Mouse (Mus musculus) liver, embryonic 11.5 days (tissue): ENCODE measurements around the gene Limk2. TPM values are rescaled to one million over a fixed set of nuclear protein-coding genes. Genes with fewer than 3 reads are reported as not detected.
A peak's percentile ranks its signal among the peaks of the same experiment; 100 is the strongest.

Experiments
- ATAC-seq: fragments of 200-750 bp; cut with Nextera tagmentation; replicated peaks from 2 replicates; pipeline ENCODE4 v1.8.0; 2017; ENCODE audit warnings: moderate number of reproducible peaks, mild to moderate bottlenecking, moderate TSS enrichment, moderate library complexity; ENCODE audit not compliant: low FRiP score
- DNase-seq: peaks from one replicate; pipeline ENCODE4 v3.0.0-alpha.2; 2017; ENCODE audit warnings: low spot score
- H3K27ac ChIP-seq: fragments of 300-500 bp; sonication (generic); 2 replicates; pipeline ENCODE4 v1.5.1; 2014; ENCODE audit warnings: mild to moderate bottlenecking, low read depth, low read length, control low read depth
- H3K27me3 ChIP-seq: fragments of 300-500 bp; sonication (generic); replicated peaks from 2 replicates; pipeline ENCODE4 v1.6.1; 2014; ENCODE audit warnings: low read length, mixed read lengths; ENCODE audit not compliant: control insufficient read depth, insufficient read depth
- H3K36me3 ChIP-seq: fragments of 300-500 bp; sonication (generic); 2 replicates; pipeline ENCODE4 v1.6.1; 2014; ENCODE audit warnings: mild to moderate bottlenecking, low read length, moderate library complexity, mixed read lengths; ENCODE audit not compliant: control insufficient read depth, insufficient read depth
- H3K4me1 ChIP-seq: fragments of 300-500 bp; sonication (generic); replicated peaks from 2 replicates; pipeline ENCODE4 v1.6.1; 2014; ENCODE audit warnings: low read length, mixed read lengths; ENCODE audit not compliant: control insufficient read depth, insufficient read depth
- H3K4me2 ChIP-seq: fragments of 300-500 bp; sonication (generic); 2 replicates; pipeline ENCODE4 v1.6.1; 2014; ENCODE audit warnings: mild to moderate bottlenecking, control low read depth, moderate library complexity
- H3K4me3 ChIP-seq: fragments of 300-500 bp; sonication (generic); 2 replicates; pipeline ENCODE4 v1.5.1; 2014; ENCODE audit warnings: low read depth, low read length, control low read depth
- H3K9ac ChIP-seq: fragments of 300-500 bp; sonication (generic); 2 replicates; pipeline ENCODE4 v1.6.1; 2014; ENCODE audit warnings: low read depth, low read length, control low read depth
- H3K9me3 ChIP-seq: fragments of 300-500 bp; sonication (generic); 2 replicates; pipeline ENCODE4 v1.6.1; 2016; ENCODE audit warnings: low read length, inconsistent platforms, mixed read lengths; ENCODE audit not compliant: control insufficient read depth
- WGBS: fragments of 180-500 bp; shearing (Covaris S2); extraction: QIAGEN DNeasy Blood & Tissue Kit; methylation state at CpG from one replicate; pipeline ENCODE4 v1.1.7; 2014; 5-methylcytosine and 5-hydroxymethylcytosine counted together
- polyA plus RNA-seq: library from polyadenylated mRNA; unstranded; fragments of >200 nt; fragmentation: Nextera tagmentation; extraction: Ambion mirVana; gene quantifications from 2 replicates; pipeline ENCODE4 v1.2.1, GENCODE M21; 2014

The Limk2 gene
- 37.4 and 37.7 TPM in 2 replicates for polyA plus RNA-seq

GRCm38 (mm10) chr11:3408997-3409732, at the start of gene Limk2:
Gene Limk2, minus strand, starts transcription at chr11:3409189.
- Histone ChIP-seq H3K4me2 (peak within 1 kb of the TSS; percentile 76), H3K9ac (peak within 1 kb of the TSS; percentile 81), H3K27ac (peak within 1 kb of the TSS; percentile 57), H3K36me3 (no peaks in the 10 kb centered on the region; the same call in 1 of the 2 replicates), H3K4me1 (peaks cover 17% of the 10 kb centered on the region), H3K27me3 (no peaks in the 10 kb centered on the region), H3K9me3 (no peaks in the 10 kb centered on the region), H3K4me3 (peak within 1 kb of the TSS; percentile 83)
- WGBS, result 4% methylated on average over 45 of the region's 45 CpGs
- DNase-seq (peak; percentile 97), ATAC-seq (peak; percentile 98)

GRCm38 (mm10) chr11:3458428-3459104, 49.6 kb upstream of the Limk2 start:
- no peak overlapping the region for H3K4me3 ChIP-seq
- no peaks in the 10 kb centered on the region for H3K4me1 ChIP-seq
- no peaks in the 10 kb centered on the region for H3K27me3 ChIP-seq
- no peak overlapping the region for H3K27ac ChIP-seq
- H3K4me2 ChIP-seq, result no peak overlapping the region
- ATAC-seq (peak; percentile 52), DNase-seq (no peak)
- 77% methylated on average over 13 of the region's 13 CpGs for WGBS
- no peaks in the 10 kb centered on the region for H3K9me3 ChIP-seq
- peaks cover 4% of the 10 kb centered on the region; the same call in 1 of the 2 replicates for H3K36me3 ChIP-seq
- H3K9ac ChIP-seq, result no peak overlapping the region

DNA sequence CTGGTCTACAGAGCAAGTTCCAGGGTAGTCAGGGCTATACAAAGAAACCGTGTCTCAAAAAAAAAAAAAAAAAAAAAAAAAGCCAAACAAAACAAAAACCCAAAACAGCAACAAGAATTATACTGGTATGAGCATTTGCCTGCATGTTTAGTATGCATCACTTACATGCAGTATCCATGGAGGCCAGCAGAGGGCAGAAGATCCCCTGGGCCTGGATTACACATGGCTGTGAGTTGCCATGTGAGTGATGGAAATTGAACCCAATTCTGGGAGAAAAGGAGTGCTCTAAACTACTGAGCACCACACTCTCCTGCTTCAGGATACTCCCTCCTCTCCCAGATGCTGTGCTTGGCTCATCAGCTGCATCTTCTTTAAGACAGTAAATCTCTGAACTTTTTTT, 47.4 kb upstream of the Limk2 start:
- Histone ChIP-seq H3K36me3 (peaks cover 4% of the 10 kb centered on the region; the same call in 1 of the 2 replicates), H3K27ac (no peak overlapping the region), H3K27me3 (no peaks in the 10 kb centered on the region), H3K4me1 (peaks cover 4% of the 10 kb centered on the region), H3K4me2 (no peak overlapping the region), H3K9ac (no peak overlapping the region), H3K9me3 (no peaks in the 10 kb centered on the region), H3K4me3 (no peak overlapping the region)
- DNase-seq (no peak), ATAC-seq (no peak)
- 27% methylated on average over 1 of the region's 1 CpGs for WGBS

DNA sequence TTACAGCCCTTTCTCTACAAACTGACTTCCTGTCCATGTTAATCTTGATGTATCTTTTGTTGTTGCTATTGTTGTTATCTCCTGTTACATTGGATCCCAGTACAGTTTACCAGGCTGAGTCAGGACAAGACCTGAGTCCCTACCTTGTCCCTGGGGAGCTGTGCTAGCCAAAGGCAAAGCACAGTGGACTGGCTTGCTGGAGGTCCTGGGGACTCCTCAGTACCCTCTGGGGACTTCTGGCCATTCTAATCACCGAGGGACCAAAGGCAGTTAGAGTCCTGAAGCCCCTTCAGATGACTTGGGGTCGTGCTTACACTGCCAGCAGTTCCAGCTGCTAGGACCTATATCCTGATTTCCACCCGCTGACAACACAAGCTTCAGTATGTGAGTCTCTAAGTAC, 45.5 kb upstream of the Limk2 start:
- DNase-seq, result no peak
- Histone ChIP-seq H3K27ac (no peak overlapping the region), H3K9ac (no peak overlapping the region), H3K4me3 (no peak overlapping the region), H3K27me3 (no peaks in the 10 kb centered on the region), H3K9me3 (no peaks in the 10 kb centered on the region), H3K36me3 (peaks cover 4% of the 10 kb centered on the region; the same call in 1 of the 2 replicates), H3K4me2 (no peak overlapping the region), H3K4me1 (peaks cover 9% of the 10 kb centered on the region)
- 96% methylated on average over 3 of the region's 3 CpGs for WGBS
- no peak for ATAC-seq

- ATAC-seq (no peak), DNase-seq (no peak)
- H3K4me3 ChIP-seq, result peak overlapping the region; percentile 73
- peak overlapping the region; percentile 81 for H3K4me2 ChIP-seq
- H3K9ac ChIP-seq, result no peak overlapping the region
- H3K27me3 ChIP-seq, result no peaks in the 10 kb centered on the region
- H3K27ac ChIP-seq, result no peak overlapping the region
- H3K4me1 ChIP-seq, result peaks cover 9% of the 10 kb centered on the region
- 62% methylated on average over 6 of the region's 6 CpGs for WGBS
- no peaks in the 10 kb centered on the region for H3K9me3 ChIP-seq
- peaks cover 4% of the 10 kb centered on the region; the same call in 1 of the 2 replicates for H3K36me3 ChIP-seq
Observed at GRCm38 (mm10) chr11:3453467-3453866, 44.5 kb upstream of the Limk2 start.

DNA sequence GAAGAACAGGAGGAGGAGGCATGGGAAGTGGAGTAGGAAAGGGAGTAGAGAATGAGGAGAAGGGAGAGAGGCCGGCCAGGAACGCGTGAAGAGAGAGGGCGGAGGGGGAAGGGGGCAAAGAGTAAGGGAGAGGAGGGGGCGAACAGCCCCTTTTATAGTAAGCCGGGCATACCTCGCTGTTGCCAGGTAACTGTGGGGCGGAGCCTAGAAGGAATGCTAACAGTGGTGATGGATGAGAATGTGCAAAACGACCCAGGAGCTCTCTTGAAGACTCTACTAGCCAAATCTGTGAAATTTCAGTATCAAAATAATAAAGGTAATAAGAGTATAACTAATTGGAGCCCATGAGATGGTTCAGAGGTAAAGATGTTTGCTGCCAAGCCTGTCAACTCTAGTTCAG, 43.8 kb upstream of the Limk2 start:
- Histone ChIP-seq H3K27me3 (no peaks in the 10 kb centered on the region), H3K4me1 (peaks cover 9% of the 10 kb centered on the region), H3K4me2 (peak overlapping the region; percentile 81), H3K9me3 (no peaks in the 10 kb centered on the region), H3K27ac (peak overlapping the region; percentile 52), H3K36me3 (peaks cover 4% of the 10 kb centered on the region; the same call in 1 of the 2 replicates), H3K9ac (peak overlapping the region; percentile 75), H3K4me3 (peak overlapping the region; percentile 73)
- peak; percentile 21; the same call in 1 of the 2 replicates for ATAC-seq
- DNase-seq, result no peak
- 0% methylated on average over 9 of the region's 9 CpGs for WGBS

DNA sequence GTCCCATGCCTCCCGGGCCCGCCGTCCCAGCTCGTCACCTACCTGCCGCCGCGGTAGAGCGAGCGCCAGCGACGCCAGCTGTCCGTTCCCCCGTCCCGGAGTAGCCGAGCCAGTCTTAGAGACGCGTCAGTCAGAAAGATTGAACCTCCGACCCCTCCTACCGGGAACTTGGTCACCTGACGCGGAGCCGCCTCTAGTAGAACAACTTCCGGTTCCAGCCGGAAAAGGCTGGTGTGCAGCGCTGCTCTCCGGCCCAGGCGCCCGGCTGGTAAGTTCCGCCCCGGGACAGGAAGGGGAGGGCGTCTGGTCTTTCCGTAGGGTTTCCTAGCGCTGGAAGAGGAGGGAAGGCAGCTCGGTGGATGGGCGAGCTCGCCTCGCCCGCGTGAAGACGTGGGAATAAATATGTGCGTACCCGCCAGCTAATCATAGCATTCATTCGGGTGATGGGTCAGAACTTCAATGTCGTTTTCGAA, 43.2 kb upstream of the Limk2 start, which contains the start of gene Rnf185:
Rnf185 (minus strand) TSS at position 197 of the 473 bp plus-strand sequence.
- Histone ChIP-seq H3K36me3 (peaks cover 4% of the 10 kb centered on the region; the same call in 1 of the 2 replicates), H3K9ac (peak within 1 kb of the TSS; percentile 75), H3K27me3 (no peaks in the 10 kb centered on the region), H3K4me3 (peak within 1 kb of the TSS; percentile 73), H3K27ac (peak within 1 kb of the TSS; percentile 52), H3K4me2 (peak within 1 kb of the TSS; percentile 81), H3K9me3 (no peaks in the 10 kb centered on the region), H3K4me1 (peaks cover 9% of the 10 kb centered on the region)
- under 1% methylated on average over 45 of the region's 45 CpGs for WGBS
- DNase-seq (peak; percentile 89), ATAC-seq (peak; percentile 98)

- peak overlapping the region; percentile 47 for H3K27ac ChIP-seq
- H3K4me1 ChIP-seq, result peaks cover 9% of the 10 kb centered on the region
- no peaks in the 10 kb centered on the region for H3K27me3 ChIP-seq
- DNase-seq (peak; percentile 37), ATAC-seq (peak; percentile 33)
- WGBS, result 1% methylated on average over 20 of the region's 20 CpGs
- H3K36me3 ChIP-seq, result peaks cover 2% of the 10 kb centered on the region; the same call in 1 of the 2 replicates
- no peaks in the 10 kb centered on the region for H3K9me3 ChIP-seq
- peak overlapping the region; percentile 81 for H3K4me2 ChIP-seq
- H3K4me3 ChIP-seq, result peak overlapping the region; percentile 73
- H3K9ac ChIP-seq, result peak overlapping the region; percentile 75
Observed at GRCm38 (mm10) chr11:3451701-3452163, 42.7 kb upstream of the Limk2 start.
